Mouse (Mus musculus) splenic B cell, adult 2 months (primary cell): ENCODE results near the gene Pbx3.

Experiments
- DNase-seq: peaks from one replicate; pipeline ENCODE4 v3.0.0-alpha.2; 2011; ENCODE audit warnings: low read depth, low spot score
- H3K27me3 ChIP-seq: 2 replicates; pipeline ENCODE4 v1.6.1; 2012; ENCODE audit warnings: mild to moderate bottlenecking, low read length, moderate library complexity, mixed read lengths; ENCODE audit not compliant: control insufficient read depth, poor library complexity, insufficient read depth, severe bottlenecking
- H3K36me3 ChIP-seq: 2 replicates; pipeline ENCODE4 v1.6.1; 2012; ENCODE audit warnings: mild to moderate bottlenecking, low read length, moderate library complexity, mixed read lengths; ENCODE audit not compliant: control insufficient read depth, poor library complexity, insufficient read depth, severe bottlenecking

Pbx3 gene

GRCm38 (mm10) chr2:34162484-34162883 lies 210.5 kb downstream of the Pbx3 start:
- Histone ChIP-seq H3K27me3 (no peaks in the 10 kb centered on the region), H3K36me3 (no peaks in the 10 kb centered on the region)
- DNase-seq: no peak

GRCm38 (mm10) chr2:34157746-34158145 lies 215.2 kb downstream of the Pbx3 start:
- Histone ChIP-seq H3K27me3 (no peaks in the 10 kb centered on the region), H3K36me3 (no peaks in the 10 kb centered on the region)
- DNase-seq: no peak

- H3K27me3 ChIP-seq: no peaks in the 10 kb centered on the region
- DNase-seq: no peak
- no peaks in the 10 kb centered on the region for H3K36me3 ChIP-seq
Measured at GRCm38 (mm10) chr2:34154833-34155232, 218.1 kb downstream of the Pbx3 start.

- H3K27me3 ChIP-seq: no peaks in the 10 kb centered on the region
- no peak for DNase-seq
- no peaks in the 10 kb centered on the region for H3K36me3 ChIP-seq
Measured at GRCm38 (mm10) chr2:34153336-34153735, 219.6 kb downstream of the Pbx3 start.

- DNase-seq: no peak
- Histone ChIP-seq H3K27me3 (no peaks in the 10 kb centered on the region), H3K36me3 (no peaks in the 10 kb centered on the region)
Measured at GRCm38 (mm10) chr2:34150560-34150959, 222.4 kb downstream of the Pbx3 start.

GRCm38 (mm10) chr2:34148214-34148613 lies 224.7 kb downstream of the Pbx3 start:
- no peaks in the 10 kb centered on the region for H3K27me3 ChIP-seq
- no peaks in the 10 kb centered on the region for H3K36me3 ChIP-seq
- DNase-seq: no peak

GRCm38 (mm10) chr2:34147476-34147875 lies 225.5 kb downstream of the Pbx3 start:
- no peaks in the 10 kb centered on the region for H3K27me3 ChIP-seq
- no peaks in the 10 kb centered on the region for H3K36me3 ChIP-seq
- no peak for DNase-seq

GRCm38 (mm10) chr2:34147036-34147435 lies 225.9 kb downstream of the Pbx3 start:
- H3K36me3 ChIP-seq: no peaks in the 10 kb centered on the region
- DNase-seq: no peak
- H3K27me3 ChIP-seq: no peaks in the 10 kb centered on the region

- Histone ChIP-seq H3K36me3 (no peaks in the 10 kb centered on the region), H3K27me3 (no peaks in the 10 kb centered on the region)
- DNase-seq: no peak
Measured at GRCm38 (mm10) chr2:34146431-34146830, 226.5 kb downstream of the Pbx3 start.

- Histone ChIP-seq H3K27me3 (no peaks in the 10 kb centered on the region), H3K36me3 (no peaks in the 10 kb centered on the region)
- DNase-seq: no peak
Measured at GRCm38 (mm10) chr2:34139470-34140158, 233.3 kb downstream of the Pbx3 start.

GRCm38 (mm10) chr2:34135316-34135715 lies 237.6 kb downstream of the Pbx3 start:
- Histone ChIP-seq H3K27me3 (no peaks in the 10 kb centered on the region), H3K36me3 (no peaks in the 10 kb centered on the region)
- no peak for DNase-seq

GRCm38 (mm10) chr2:34132751-34133150 lies 240.2 kb downstream of the Pbx3 start:
- no peak for DNase-seq

GRCm38 (mm10) chr2:34129674-34130267 lies 243.2 kb downstream of the Pbx3 start:
- H3K27me3 ChIP-seq: no peaks in the 10 kb centered on the region
- DNase-seq: no peak
- no peaks in the 10 kb centered on the region for H3K36me3 ChIP-seq

More at GRCm38 (mm10) chr2:34132751-34133150, 240.2 kb downstream of the Pbx3 start:
- Histone ChIP-seq H3K27me3 (no peaks in the 10 kb centered on the region), H3K36me3 (no peaks in the 10 kb centered on the region)

- no peak for DNase-seq
- no peaks in the 10 kb centered on the region for H3K27me3 ChIP-seq
- H3K36me3 ChIP-seq: no peaks in the 10 kb centered on the region
Measured at GRCm38 (mm10) chr2:34127871-34128270, 245.1 kb downstream of the Pbx3 start.

GRCm38 (mm10) chr2:34123896-34124295 lies 249.0 kb downstream of the Pbx3 start:
- H3K27me3 ChIP-seq: no peaks in the 10 kb centered on the region
- DNase-seq: no peak
- no peaks in the 10 kb centered on the region for H3K36me3 ChIP-seq
